Mouse (Mus musculus) hindbrain, embryonic 14.5 days (tissue): ENCODE results near the gene Itpk1. TPM values are rescaled to one million over a fixed set of nuclear protein-coding genes. Genes with fewer than 3 reads are reported as not detected.

Source experiments
- ATAC-seq: fragments of 200-750 bp; cut with Nextera tagmentation; 2 replicates; pipeline ENCODE4 v1.8.0; 2017; ENCODE audit warnings: moderate number of reproducible peaks, mild to moderate bottlenecking, moderate TSS enrichment, moderate library complexity; ENCODE audit not compliant: low FRiP score
- DNase-seq: peaks from one replicate; pipeline ENCODE4 v3.0.0-alpha.2; 2015; ENCODE audit warnings: low spot score
- H3K27ac ChIP-seq: fragments of 300-500 bp; sonication (generic); 2 replicates; pipeline ENCODE4 v1.5.1; 2014; ENCODE audit warnings: mild to moderate bottlenecking, moderate library complexity
- H3K27me3 ChIP-seq: fragments of 300-500 bp; sonication (generic); 2 replicates; pipeline ENCODE4 v1.6.1; 2014; ENCODE audit warnings: mild to moderate bottlenecking, low read length, mixed read lengths; ENCODE audit not compliant: control insufficient read depth, insufficient read depth
- H3K36me3 ChIP-seq: fragments of 300-500 bp; sonication (generic); replicated peaks from 2 replicates; pipeline ENCODE4 v1.6.1; 2014; ENCODE audit not compliant: control insufficient read depth, insufficient read depth
- H3K4me1 ChIP-seq: fragments of 300-500 bp; sonication (generic); replicated peaks from 2 replicates; pipeline ENCODE4 v1.6.1; 2014; ENCODE audit warnings: antibody characterized with exemption, low read length, mixed read lengths; ENCODE audit not compliant: control insufficient read depth, insufficient read depth
- H3K4me2 ChIP-seq: fragments of 300-500 bp; sonication (generic); replicated peaks from 2 replicates; pipeline ENCODE4 v1.6.1; 2014; ENCODE audit warnings: mild to moderate bottlenecking, moderate library complexity
- H3K4me3 ChIP-seq: fragments of 300-500 bp; sonication (generic); replicated peaks from 2 replicates; pipeline ENCODE4 v1.5.1; 2014; ENCODE audit warnings: mild to moderate bottlenecking, low read length
- H3K9ac ChIP-seq: fragments of 300-500 bp; sonication (generic); 2 replicates; pipeline ENCODE4 v1.6.1; 2014
- H3K9me3 ChIP-seq: fragments of 300-500 bp; sonication (generic); 2 replicates; pipeline ENCODE4 v1.6.1; 2016; ENCODE audit warnings: low read length; ENCODE audit not compliant: control insufficient read depth
- WGBS: fragments of 180-500 bp; shearing (Covaris S2); extraction: QIAGEN DNeasy Blood & Tissue Kit; methylation state at CpG from one replicate; pipeline ENCODE4 v1.1.7; 2014; 5-methylcytosine and 5-hydroxymethylcytosine counted together
- polyA plus RNA-seq: library from polyadenylated mRNA; unstranded; fragments of >200 nt; fragmentation: Nextera tagmentation; extraction: Ambion mirVana; gene quantifications from 2 replicates; pipeline ENCODE4 v1.2.1, GENCODE M21; 2014

Gene Itpk1
- polyA plus RNA-seq, 1 experiment from 2014 or later, result 31.6 TPM

- Histone ChIP-seq H3K9me3 (no peaks in the 10 kb centered on the region), H3K27me3 (no peaks in the 10 kb centered on the region), H3K4me1 (peaks cover 13% of the 10 kb centered on the region), H3K36me3 (no peaks in the 10 kb centered on the region), H3K9ac (no peak overlapping the region), H3K27ac (no peak overlapping the region), H3K4me2 (no peak overlapping the region), H3K4me3 (no peak overlapping the region)
- 12% methylated on average over 5 of the region's 5 CpGs for WGBS
- no peak for ATAC-seq
- peak; percentile 57 for DNase-seq
Observed at GRCm38 (mm10) chr12:102733381-102733780, 28.7 kb upstream of the Itpk1 start.

- H3K4me1 ChIP-seq, result peaks cover 13% of the 10 kb centered on the region
- no peaks in the 10 kb centered on the region for H3K27me3 ChIP-seq
- H3K4me3 ChIP-seq, result no peak overlapping the region; the same call in 1 of the 2 replicates
- peak overlapping the region; percentile 18; the same call in 1 of the 2 replicates for H3K9ac ChIP-seq
- no peaks in the 10 kb centered on the region for H3K36me3 ChIP-seq
- DNase-seq (peak; percentile 32), ATAC-seq (peak; percentile 58)
- H3K27ac ChIP-seq, result peak overlapping the region; percentile 88
- WGBS, result 24% methylated on average over 16 of the region's 16 CpGs
- H3K9me3 ChIP-seq, result no peaks in the 10 kb centered on the region
- H3K4me2 ChIP-seq, result peak overlapping the region; percentile 45
Observed at GRCm38 (mm10) chr12:102730798-102731619, 26.3 kb upstream of the Itpk1 start.

GRCm38 (mm10) chr12:102729855-102730797, 25.4 kb upstream of the Itpk1 start:
- H3K9ac ChIP-seq, result no peak overlapping the region; the same call in 1 of the 2 replicates
- WGBS, result 32% methylated on average over 26 of the region's 26 CpGs
- H3K27ac ChIP-seq, result peak overlapping the region; percentile 88
- H3K9me3 ChIP-seq, result no peaks in the 10 kb centered on the region
- no peaks in the 10 kb centered on the region for H3K27me3 ChIP-seq
- ATAC-seq (peak; percentile 96), DNase-seq (peak; percentile 85)
- peaks cover 13% of the 10 kb centered on the region for H3K4me1 ChIP-seq
- H3K4me3 ChIP-seq, result no peak overlapping the region; the same call in 1 of the 2 replicates
- H3K36me3 ChIP-seq, result no peaks in the 10 kb centered on the region
- H3K4me2 ChIP-seq, result peak overlapping the region; percentile 45

GRCm38 (mm10) chr12:102725761-102726175, 21.0 kb upstream of the Itpk1 start:
- H3K36me3 ChIP-seq, result no peaks in the 10 kb centered on the region
- peaks cover 3% of the 10 kb centered on the region for H3K4me1 ChIP-seq
- no peak overlapping the region for H3K27ac ChIP-seq
- H3K9me3 ChIP-seq, result no peaks in the 10 kb centered on the region
- DNase-seq (no peak), ATAC-seq (no peak)
- H3K9ac ChIP-seq, result no peak overlapping the region
- no peak overlapping the region for H3K4me2 ChIP-seq
- H3K27me3 ChIP-seq, result no peaks in the 10 kb centered on the region
- WGBS, result 73% methylated on average over 7 of the region's 7 CpGs
- no peak overlapping the region for H3K4me3 ChIP-seq

GRCm38 (mm10) chr12:102725146-102725545, 20.4 kb upstream of the Itpk1 start:
- Histone ChIP-seq H3K9ac (no peak overlapping the region), H3K4me3 (no peak overlapping the region), H3K27me3 (no peaks in the 10 kb centered on the region), H3K36me3 (no peaks in the 10 kb centered on the region), H3K4me1 (no peaks in the 10 kb centered on the region), H3K9me3 (no peaks in the 10 kb centered on the region), H3K27ac (no peak overlapping the region), H3K4me2 (no peak overlapping the region)
- no peak for ATAC-seq
- no peak for DNase-seq
- 94% methylated on average over 6 of the region's 6 CpGs for WGBS

GRCm38 (mm10) chr12:102723861-102724260, 19.1 kb upstream of the Itpk1 start:
- DNase-seq, result no peak
- 81% methylated on average over 6 of the region's 6 CpGs for WGBS

GRCm38 (mm10) chr12:102722966-102723365, 18.2 kb upstream of the Itpk1 start:
- Histone ChIP-seq H3K36me3 (no peaks in the 10 kb centered on the region), H3K4me2 (no peak overlapping the region), H3K27ac (no peak overlapping the region), H3K9ac (no peak overlapping the region), H3K4me3 (no peak overlapping the region), H3K9me3 (no peaks in the 10 kb centered on the region), H3K4me1 (no peaks in the 10 kb centered on the region), H3K27me3 (no peaks in the 10 kb centered on the region)
- ATAC-seq (no peak), DNase-seq (no peak)
- WGBS, result 52% methylated on average over 8 of the region's 8 CpGs

More at GRCm38 (mm10) chr12:102723861-102724260, 19.1 kb upstream of the Itpk1 start:
- H3K9me3 ChIP-seq, result no peaks in the 10 kb centered on the region
- H3K4me1 ChIP-seq, result no peaks in the 10 kb centered on the region
- no peak for ATAC-seq
- no peaks in the 10 kb centered on the region for H3K36me3 ChIP-seq
- H3K27ac ChIP-seq, result no peak overlapping the region
- H3K27me3 ChIP-seq, result no peaks in the 10 kb centered on the region
- H3K9ac ChIP-seq, result no peak overlapping the region
- H3K4me3 ChIP-seq, result no peak overlapping the region
- no peak overlapping the region for H3K4me2 ChIP-seq

GRCm38 (mm10) chr12:102722451-102722850, 17.7 kb upstream of the Itpk1 start:
- H3K27me3 ChIP-seq, result no peaks in the 10 kb centered on the region
- H3K27ac ChIP-seq, result no peak overlapping the region
- no peaks in the 10 kb centered on the region for H3K9me3 ChIP-seq
- no peak overlapping the region for H3K4me2 ChIP-seq
- H3K4me3 ChIP-seq, result no peak overlapping the region
- ATAC-seq (no peak), DNase-seq (no peak)
- no peaks in the 10 kb centered on the region for H3K4me1 ChIP-seq
- WGBS, result 54% methylated on average over 11 of the region's 11 CpGs
- H3K36me3 ChIP-seq, result no peaks in the 10 kb centered on the region
- no peak overlapping the region for H3K9ac ChIP-seq
